Mouse (Mus musculus) ES-E14 (cell line): ENCODE measurements around the gene Ring1.

Experiments used
- CHD2 ChIP-seq: IDR thresholded peaks from 2 replicates; pipeline ENCODE4 v1.6.1; 2014; ENCODE audit warnings: mild to moderate bottlenecking, low read depth, low read length, inconsistent platforms
- HCFC1 ChIP-seq: IDR thresholded peaks from 2 replicates; pipeline ENCODE4 v1.6.1; 2012; ENCODE audit warnings: low read length, inconsistent platforms, borderline replicate concordance; ENCODE audit not compliant: insufficient read depth
- MAFK ChIP-seq: IDR thresholded peaks from 2 replicates; pipeline ENCODE4 v1.6.1; 2014; ENCODE audit warnings: mild to moderate bottlenecking, low read depth, low read length, inconsistent platforms; ENCODE audit not compliant: insufficient read depth
- ZC3H11A ChIP-seq: IDR thresholded peaks from 2 replicates; pipeline ENCODE4 v1.6.1; 2012; ENCODE audit warnings: low read depth, mild to moderate bottlenecking, inconsistent platforms, low read length, borderline replicate concordance
- ZNF384 ChIP-seq: IDR thresholded peaks from 2 replicates; pipeline ENCODE4 v1.6.1; 2012; ENCODE audit warnings: low read depth, low read length, inconsistent platforms

GRCm38 (mm10) chr17:34006570-34006969, 17.9 kb downstream of the Ring1 start:
- TF ChIP-seq ZC3H11A (no peak), CHD2 (no peak), MAFK (no peak), HCFC1 (no peak), ZNF384 (no peak)
